Mouse (Mus musculus) 3T3-L1 (cell line): ENCODE results near the gene Slc25a39.

ENCODE experiments used
- DNase-seq: peaks from one replicate; pipeline ENCODE4 v3.0.0-alpha.2; 2015; ENCODE audit warnings: low read depth, low spot score

The Slc25a39 gene

GRCm38 (mm10) chr11:102407834-102408215, at the start of gene Slc25a39:
Gene Slc25a39, minus strand, starts transcription at chr11:102407946.
- peak; percentile 81 for DNase-seq

GRCm38 (mm10) chr11:102455740-102456396, 48.1 kb upstream of the Slc25a39 start:
- DNase-seq = peak; percentile 94

- no peak for DNase-seq
These were observed 45.4 kb upstream of the Slc25a39 start for GRCm38 (mm10) chr11:102453131-102453530.

GRCm38 (mm10) chr11:102449043-102450008, 41.6 kb upstream of the Slc25a39 start:
- DNase-seq = no peak

GRCm38 (mm10) chr11:102448327-102448726, 40.6 kb upstream of the Slc25a39 start:
- DNase-seq = no peak

- peak; percentile 63 for DNase-seq
These were observed 39.8 kb upstream of the Slc25a39 start, which contains the start of gene Fam171a2 for GRCm38 (mm10) chr11:102447497-102447896. Gene Fam171a2, minus strand, starts transcription at chr11:102447682.

GRCm38 (mm10) chr11:102446581-102447461, 39.1 kb upstream of the Slc25a39 start:
- DNase-seq = no peak

- no peak for DNase-seq
These were observed 38.2 kb upstream of the Slc25a39 start for GRCm38 (mm10) chr11:102445891-102446361.

- no peak for DNase-seq
These were observed 37.6 kb upstream of the Slc25a39 start for GRCm38 (mm10) chr11:102445264-102445890.

GRCm38 (mm10) chr11:102444781-102445180, 37.0 kb upstream of the Slc25a39 start:
- DNase-seq = no peak

- DNase-seq = no peak
These were observed 36.6 kb upstream of the Slc25a39 start for GRCm38 (mm10) chr11:102444321-102444720.

- DNase-seq = no peak
These were observed 36.0 kb upstream of the Slc25a39 start for GRCm38 (mm10) chr11:102443740-102444139.

GRCm38 (mm10) chr11:102442089-102442488, 34.3 kb upstream of the Slc25a39 start:
- no peak for DNase-seq

GRCm38 (mm10) chr11:102441434-102441833, 33.7 kb upstream of the Slc25a39 start:
- DNase-seq = no peak

- no peak for DNase-seq
These were observed 32.5 kb upstream of the Slc25a39 start for GRCm38 (mm10) chr11:102440255-102440654.

GRCm38 (mm10) chr11:102439093-102440082, 31.6 kb upstream of the Slc25a39 start:
- DNase-seq = no peak

- DNase-seq = no peak
These were observed 30.7 kb upstream of the Slc25a39 start for GRCm38 (mm10) chr11:102438212-102439092.
